Mouse (Mus musculus) brain, embryonic 14.5 days (tissue): ENCODE measurements around the gene Ablim1.

Source experiments
- CTCF ChIP-seq: fragments of 200-500 bp; IDR thresholded peaks from 2 replicates; pipeline ENCODE4 v1.5.1; 2012; ENCODE audit warnings: inconsistent platforms, mild to moderate bottlenecking, moderate library complexity, borderline replicate concordance; ENCODE audit not compliant: insufficient read depth, insufficient read length; ENCODE audit errors: extremely low read depth
- POLR2A ChIP-seq: fragments of 200-500 bp; IDR thresholded peaks from 2 replicates; pipeline ENCODE4 v1.6.1; 2012; ENCODE audit warnings: mild to moderate bottlenecking, inconsistent platforms, borderline replicate concordance; ENCODE audit not compliant: poor library complexity, insufficient read depth, insufficient read length, severe bottlenecking; ENCODE audit errors: extremely low read depth

- TF ChIP-seq CTCF (no peak), POLR2A (no peak)
Measured at GRCm38 (mm10) chr19:57359701-57360326, 45.1 kb upstream of the Ablim1 start.
